Mouse (Mus musculus) cerebellum, postnatal 10 days (tissue): ENCODE measurements around the gene Kcna2.

Experiments used
- DNase-seq, 2 experiments: peaks; one replicate each; pipeline ENCODE4 v3.0.0; 2021; ENCODE audit warnings: mixed read lengths in 2 of 2

Kcna2 gene

DNA sequence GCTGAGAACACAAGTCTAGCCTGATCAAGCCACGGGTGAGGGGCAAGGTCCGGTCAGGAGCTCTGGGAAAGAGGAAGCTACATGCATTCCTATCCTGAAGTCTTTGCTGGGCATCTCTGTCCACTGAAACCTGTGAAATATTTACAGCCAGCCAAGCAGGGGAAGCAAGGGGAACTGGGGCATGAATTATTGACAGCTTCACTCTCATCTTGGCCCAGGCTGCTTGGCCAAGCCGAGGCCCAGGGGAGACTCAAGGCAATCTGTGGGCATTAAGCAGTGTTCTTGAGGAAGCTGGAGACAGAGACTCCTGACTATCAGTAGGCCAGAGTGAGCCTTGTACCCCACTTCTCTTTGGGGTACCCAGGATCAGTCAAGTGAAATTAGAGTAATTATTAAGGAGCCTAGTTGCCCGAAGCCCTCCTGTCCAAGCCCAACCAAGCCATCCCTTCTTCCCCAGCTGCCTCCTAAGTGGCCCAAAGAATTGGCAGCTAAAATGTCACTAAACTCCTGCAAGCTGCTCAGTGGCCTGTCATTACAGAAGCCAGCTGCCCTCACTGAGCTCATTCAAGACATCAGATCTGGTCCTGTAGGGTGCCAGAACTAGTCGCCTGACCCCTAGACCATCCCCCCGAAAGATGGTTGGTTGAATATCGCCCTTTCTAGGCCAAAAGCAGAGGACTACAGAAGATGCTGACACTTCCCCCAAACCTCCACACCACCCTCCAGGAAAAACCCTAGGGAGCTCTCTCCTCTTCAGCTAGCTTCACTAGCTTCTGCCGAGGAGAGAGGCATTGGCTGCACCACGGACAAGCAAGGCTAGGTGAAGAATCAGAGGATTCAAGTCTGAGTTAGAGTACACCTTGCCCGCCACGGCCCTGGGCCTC, 53.1 kb downstream of the Kcna2 start:
- DNase-seq = peak; percentile 84 to 87

DNA sequence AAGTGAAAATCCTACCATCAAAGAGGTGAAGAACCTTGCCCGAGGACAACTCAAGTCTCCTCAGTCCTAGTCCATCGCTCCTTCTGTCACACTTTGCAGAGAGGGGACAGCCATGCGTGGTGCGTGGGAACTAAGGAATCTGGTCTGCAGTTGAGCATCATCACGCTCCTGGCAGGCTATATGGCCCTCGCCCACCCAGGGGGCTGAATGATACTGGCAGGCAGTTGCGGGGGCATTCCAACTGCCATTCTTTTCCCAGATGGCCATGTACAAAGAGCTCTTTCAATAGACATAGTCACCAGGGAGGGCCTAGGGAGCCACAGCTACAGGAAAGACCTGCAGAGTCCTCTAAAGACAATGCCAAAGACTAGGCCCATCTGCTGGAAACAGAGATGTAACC, 57.9 kb downstream of the Kcna2 start:
- peak in 1 of 2 experiments; percentile 50 for DNase-seq

- peak; percentile 66 for DNase-seq
These were observed 58.5 kb downstream of the Kcna2 start for GRCm38 (mm10) chr3:107159418-107159817.

DNA sequence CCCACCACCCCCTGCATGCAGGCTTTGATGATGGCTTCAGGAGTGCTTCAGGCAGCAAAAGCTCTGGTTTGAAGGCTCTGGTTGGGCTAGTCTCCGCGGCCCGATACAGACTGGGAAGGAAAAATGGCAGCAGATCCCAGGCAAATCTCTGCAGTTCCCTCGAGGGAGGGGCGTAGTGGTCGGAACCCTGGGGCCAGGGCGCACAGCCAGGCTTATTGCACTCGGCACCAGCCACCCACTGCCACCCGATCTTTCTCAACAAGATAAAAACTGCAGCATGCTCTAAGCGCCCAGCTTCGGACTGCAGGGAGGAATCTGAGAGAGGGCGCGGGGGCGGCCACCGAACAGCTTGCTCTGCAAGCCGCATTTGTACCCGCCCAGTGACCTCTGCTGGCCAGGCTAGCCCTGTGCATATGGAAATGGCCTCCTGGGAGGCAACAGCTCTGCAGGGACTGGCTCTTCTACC, 58.9 kb downstream of the Kcna2 start:
- peak; percentile 66 to 71 for DNase-seq

- peak; percentile 54 to 65 for DNase-seq
These were observed 61.8 kb downstream of the Kcna2 start for GRCm38 (mm10) chr3:107162741-107163140.
